Mouse (Mus musculus) heart, embryonic 11.5 days (tissue): ENCODE results near the gene Dhrs4. TPM values are rescaled to one million over a fixed set of nuclear protein-coding genes. Genes with fewer than 3 reads are reported as not detected.

Experiments used
- ATAC-seq: fragments of 200-750 bp; cut with Nextera tagmentation; replicated peaks from 2 replicates; pipeline ENCODE4 v1.8.0; 2017; ENCODE audit warnings: moderate library complexity; ENCODE audit not compliant: insufficient number of reproducible peaks, low FRiP score, low TSS enrichment
- H3K27ac ChIP-seq: fragments of 300-500 bp; sonication (generic); 2 replicates; pipeline ENCODE4 v1.5.1; 2014; ENCODE audit warnings: mild to moderate bottlenecking, low read depth, low read length
- H3K27me3 ChIP-seq: fragments of 300-500 bp; sonication (generic); 2 replicates; pipeline ENCODE4 v1.6.1; 2014; ENCODE audit warnings: mild to moderate bottlenecking, low read length, mixed read lengths; ENCODE audit not compliant: control insufficient read depth, insufficient read depth
- H3K36me3 ChIP-seq: fragments of 300-500 bp; sonication (generic); 2 replicates; pipeline ENCODE4 v1.6.1; 2014; ENCODE audit warnings: mild to moderate bottlenecking, low read length, moderate library complexity, mixed read lengths; ENCODE audit not compliant: control insufficient read depth, insufficient read depth
- H3K4me1 ChIP-seq: fragments of 300-500 bp; sonication (generic); 2 replicates; pipeline ENCODE4 v1.6.1; 2014; ENCODE audit warnings: low read length; ENCODE audit not compliant: control insufficient read depth, insufficient read depth
- H3K4me2 ChIP-seq: fragments of 300-500 bp; sonication (generic); 2 replicates; pipeline ENCODE4 v1.6.1; 2014; ENCODE audit warnings: mild to moderate bottlenecking, moderate library complexity
- H3K4me3 ChIP-seq: fragments of 300-500 bp; sonication (generic); 2 replicates; pipeline ENCODE4 v1.5.1; 2014; ENCODE audit warnings: low read depth, low read length
- H3K9ac ChIP-seq: fragments of 300-500 bp; sonication (generic); 2 replicates; pipeline ENCODE4 v1.6.1; 2014; ENCODE audit warnings: mild to moderate bottlenecking, low read depth, low read length, moderate library complexity
- H3K9me3 ChIP-seq: fragments of 300-500 bp; sonication (generic); replicated peaks from 2 replicates; pipeline ENCODE4 v1.6.1; 2016; ENCODE audit warnings: low read length; ENCODE audit not compliant: control insufficient read depth
- WGBS: fragments of 180-500 bp; shearing (Covaris S2); extraction: QIAGEN DNeasy Blood & Tissue Kit; methylation state at CpG from one replicate; pipeline ENCODE4 v1.1.7; 2014; ENCODE audit not compliant: insufficient replicate concordance; 5-methylcytosine and 5-hydroxymethylcytosine counted together
- polyA plus RNA-seq: library from polyadenylated mRNA; unstranded; fragments of >200 nt; fragmentation: Nextera tagmentation; extraction: Ambion mirVana; gene quantifications from 2 replicates; pipeline ENCODE4 v1.2.1, GENCODE M21; 2014

Gene Dhrs4
- 22.0 and 44.5 TPM in 2 replicates for polyA plus RNA-seq

DNA sequence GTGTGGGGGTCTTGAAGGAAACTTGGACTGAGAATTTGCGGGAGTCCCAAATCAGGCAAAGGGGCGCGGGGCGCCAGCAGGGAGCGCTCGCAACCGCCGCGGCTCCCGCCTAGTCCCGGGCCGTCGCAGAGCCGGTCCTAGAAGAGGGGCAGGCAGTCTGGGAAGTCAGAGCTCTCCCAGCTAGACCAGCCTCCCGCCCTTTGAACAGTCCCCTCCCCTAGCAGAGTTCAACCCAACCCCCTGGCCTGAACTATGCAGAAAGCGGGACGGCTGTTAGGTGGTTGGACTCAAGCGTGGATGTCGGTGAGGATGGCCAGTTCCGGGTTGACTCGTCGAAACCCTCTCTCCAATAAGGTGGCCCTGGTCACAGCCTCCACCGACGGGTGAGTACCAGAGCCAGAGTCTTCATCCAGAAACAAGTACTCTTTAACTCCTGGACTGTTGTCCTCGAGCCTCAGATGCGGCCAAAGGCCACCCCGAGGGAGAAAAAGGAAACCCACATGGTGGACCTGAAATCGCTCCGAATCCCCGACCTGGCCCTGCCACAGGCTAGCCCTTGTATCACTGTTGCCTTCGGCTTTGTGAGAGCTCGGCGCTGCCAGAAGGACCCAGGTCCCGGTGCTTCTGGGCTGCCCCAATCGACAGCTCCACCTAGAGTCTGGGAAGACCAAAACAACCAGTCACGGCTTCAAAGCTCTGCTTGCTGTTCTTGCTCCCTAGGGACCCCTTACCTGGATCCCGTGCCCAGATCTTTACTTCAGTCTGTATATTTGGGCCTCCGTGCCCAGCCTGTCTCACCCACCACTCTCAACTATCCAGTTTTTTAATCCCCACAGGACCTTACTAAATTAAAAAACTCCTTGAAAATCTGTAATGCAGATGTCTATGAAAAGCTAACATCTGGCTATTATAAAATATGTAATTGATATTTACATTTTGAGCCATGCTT, at the start of gene Dhrs4:
Gene Dhrs4 (plus strand): TSS at position 108 of the 949 bp plus-strand sequence.
- under 1% methylated on average over 38 of the region's 38 CpGs for WGBS
- H3K36me3 ChIP-seq = no peaks in the 10 kb centered on the region
- peak within 1 kb of the TSS; percentile 78 for H3K9ac ChIP-seq
- peak within 1 kb of the TSS; percentile 56 for H3K4me3 ChIP-seq
- peak; percentile 95 for ATAC-seq
- H3K27me3 ChIP-seq = no peaks in the 10 kb centered on the region
- H3K27ac ChIP-seq = peak within 1 kb of the TSS; percentile 75
- peak within 1 kb of the TSS; percentile 62 for H3K4me2 ChIP-seq
- no peaks in the 10 kb centered on the region for H3K9me3 ChIP-seq
- H3K4me1 ChIP-seq = no peaks in the 10 kb centered on the region

DNA sequence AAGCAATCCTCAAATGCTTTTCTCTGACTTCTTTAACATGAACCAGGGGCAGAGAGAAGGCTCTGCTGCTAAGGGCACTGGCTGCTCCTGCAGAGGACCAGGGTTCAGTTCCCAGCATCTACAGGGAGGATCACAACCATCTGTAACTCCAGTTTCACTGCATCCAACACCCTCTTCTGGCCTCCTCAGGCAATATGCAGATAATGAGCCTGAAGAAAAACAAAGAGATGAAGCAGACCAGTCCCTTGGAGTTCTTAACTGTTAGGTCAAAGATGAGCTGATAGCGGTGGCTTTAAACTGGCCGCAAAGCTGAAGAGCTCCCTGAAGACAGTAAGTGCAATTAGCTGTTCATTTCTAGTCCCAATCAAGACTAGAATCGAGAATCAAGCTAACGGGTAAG, 48.3 kb upstream of the Dhrs4 start:
- Histone ChIP-seq H3K9me3 (no peaks in the 10 kb centered on the region), H3K4me3 (no peak overlapping the region), H3K27me3 (no peaks in the 10 kb centered on the region), H3K4me1 (no peaks in the 10 kb centered on the region), H3K4me2 (no peak overlapping the region), H3K27ac (no peak overlapping the region), H3K36me3 (no peaks in the 10 kb centered on the region), H3K9ac (no peak overlapping the region)
- WGBS = 83% methylated on average over 4 of the region's 4 CpGs
- no peak for ATAC-seq

DNA sequence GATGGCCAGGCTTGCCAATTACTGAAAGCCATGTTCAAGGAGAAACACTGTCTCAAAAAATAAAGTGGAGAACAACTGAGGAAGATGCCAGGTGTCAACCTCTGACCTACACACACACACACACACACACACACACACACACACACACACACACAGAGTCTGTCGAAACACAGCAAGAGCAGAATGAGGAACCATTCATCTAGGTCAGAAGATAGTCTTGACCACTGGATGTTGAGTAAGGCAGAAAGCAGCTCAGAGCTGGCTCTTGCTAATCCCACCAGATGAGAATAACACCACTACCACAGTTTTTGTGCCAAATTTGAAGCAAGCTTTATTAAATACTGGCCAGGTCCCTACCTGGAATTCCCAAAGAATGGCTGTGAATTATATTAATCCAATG, 45.5 kb upstream of the Dhrs4 start:
- H3K27me3 ChIP-seq = no peaks in the 10 kb centered on the region
- H3K36me3 ChIP-seq = no peaks in the 10 kb centered on the region
- H3K27ac ChIP-seq = no peak overlapping the region
- no peak overlapping the region for H3K9ac ChIP-seq
- no peaks in the 10 kb centered on the region for H3K4me1 ChIP-seq
- 60% methylated on average over 1 of the region's 1 CpGs for whole genome bisulfite sequencing
- no peak overlapping the region for H3K4me3 ChIP-seq
- no peak for ATAC-seq
- H3K9me3 ChIP-seq = no peaks in the 10 kb centered on the region
- no peak overlapping the region for H3K4me2 ChIP-seq

DNA sequence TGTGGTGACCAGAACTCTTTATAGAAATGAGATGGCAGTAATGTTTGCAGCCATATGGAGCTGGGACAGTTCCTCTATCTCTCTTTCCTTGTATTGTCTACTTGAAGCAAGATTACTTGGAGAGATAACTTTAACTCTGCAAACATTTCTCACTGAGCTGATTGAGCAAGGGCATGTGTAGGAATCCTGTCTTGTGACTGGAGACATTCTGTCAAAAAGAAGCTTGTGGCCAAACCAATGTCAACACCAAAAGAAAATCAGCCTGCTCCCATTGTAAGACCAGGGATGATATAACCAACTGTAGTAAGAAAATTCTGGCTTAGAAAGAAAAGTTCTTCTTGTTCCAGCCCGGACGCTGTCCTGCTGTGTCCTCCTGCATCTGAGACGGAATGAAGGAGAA, 43.7 kb upstream of the Dhrs4 start:
- Histone ChIP-seq H3K4me2 (no peak overlapping the region), H3K27ac (no peak overlapping the region), H3K4me1 (no peaks in the 10 kb centered on the region)

DNA sequence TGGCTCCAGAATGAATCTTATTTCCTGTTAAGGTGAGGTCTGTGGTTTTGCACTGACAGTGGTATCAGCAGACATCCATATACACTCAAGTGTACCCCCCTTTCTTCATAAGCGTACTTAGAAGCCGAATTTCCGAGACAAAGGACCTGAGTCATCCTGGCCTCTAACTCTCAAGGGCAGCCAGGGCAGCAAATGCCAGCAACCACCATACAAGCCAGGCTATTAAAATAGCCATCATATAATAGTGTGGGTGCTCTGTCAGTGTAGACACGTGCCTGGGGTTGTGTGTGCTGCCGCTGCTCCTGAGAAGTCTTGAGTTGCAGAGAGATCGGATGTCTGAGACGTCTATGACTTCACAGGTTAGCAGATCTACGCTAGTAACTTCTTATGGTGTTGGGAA, 41.4 kb upstream of the Dhrs4 start:
- no peak overlapping the region for H3K27ac ChIP-seq
- H3K4me2 ChIP-seq = no peak overlapping the region
- H3K9ac ChIP-seq = no peak overlapping the region
- 84% methylated on average over 8 of the region's 8 CpGs for WGBS
- no peaks in the 10 kb centered on the region for H3K36me3 ChIP-seq
- H3K4me1 ChIP-seq = no peaks in the 10 kb centered on the region
- H3K4me3 ChIP-seq = no peak overlapping the region
- no peaks in the 10 kb centered on the region for H3K9me3 ChIP-seq
- no peaks in the 10 kb centered on the region for H3K27me3 ChIP-seq
- no peak for ATAC-seq

More for the DNA sequence above, 43.7 kb upstream of the Dhrs4 start:
- ATAC-seq = no peak
- H3K9me3 ChIP-seq = no peaks in the 10 kb centered on the region
- H3K9ac ChIP-seq = no peak overlapping the region
- 82% methylated on average over 3 of the region's 3 CpGs for WGBS
- H3K36me3 ChIP-seq = no peaks in the 10 kb centered on the region
- H3K4me3 ChIP-seq = no peak overlapping the region
- no peaks in the 10 kb centered on the region for H3K27me3 ChIP-seq

DNA sequence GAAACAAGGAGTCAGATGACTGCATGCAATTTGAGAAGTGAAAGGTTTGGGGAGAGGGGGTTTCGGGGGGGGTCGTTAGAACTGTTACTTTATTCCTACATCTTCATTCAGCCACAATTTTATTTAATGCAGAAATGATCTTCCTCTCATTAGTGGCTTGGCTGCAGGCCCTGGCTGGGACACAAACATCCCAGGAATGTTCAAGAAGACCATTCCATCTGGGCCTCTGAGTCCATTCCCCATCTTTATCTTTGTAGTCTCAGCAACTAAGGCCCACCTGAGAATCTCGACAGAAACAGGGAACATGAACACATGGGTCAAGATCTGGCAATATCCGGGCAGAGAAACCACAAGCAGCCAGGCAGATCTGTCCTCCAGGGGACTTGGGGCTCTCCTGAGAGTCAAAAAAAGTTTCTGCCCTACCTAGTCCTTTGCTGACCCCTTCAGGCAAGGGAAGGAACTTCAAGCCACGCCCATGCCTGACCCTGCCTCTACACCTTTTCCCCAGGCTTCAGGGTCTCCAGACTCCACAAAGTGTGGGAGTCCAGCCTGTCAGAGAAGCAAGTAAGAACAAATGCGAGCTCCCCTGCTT, 40.3 kb upstream of the Dhrs4 start:
- Histone ChIP-seq H3K27ac (no peak overlapping the region), H3K4me1 (no peaks in the 10 kb centered on the region), H3K9me3 (no peaks in the 10 kb centered on the region), H3K36me3 (no peaks in the 10 kb centered on the region), H3K9ac (no peak overlapping the region), H3K27me3 (no peaks in the 10 kb centered on the region), H3K4me3 (no peak overlapping the region), H3K4me2 (no peak overlapping the region)
- 0 out of 2 replicates have a peak, but pooled peaks have one; percentile 22 for ATAC-seq
- WGBS = 27% methylated on average over 6 of the region's 6 CpGs

DNA sequence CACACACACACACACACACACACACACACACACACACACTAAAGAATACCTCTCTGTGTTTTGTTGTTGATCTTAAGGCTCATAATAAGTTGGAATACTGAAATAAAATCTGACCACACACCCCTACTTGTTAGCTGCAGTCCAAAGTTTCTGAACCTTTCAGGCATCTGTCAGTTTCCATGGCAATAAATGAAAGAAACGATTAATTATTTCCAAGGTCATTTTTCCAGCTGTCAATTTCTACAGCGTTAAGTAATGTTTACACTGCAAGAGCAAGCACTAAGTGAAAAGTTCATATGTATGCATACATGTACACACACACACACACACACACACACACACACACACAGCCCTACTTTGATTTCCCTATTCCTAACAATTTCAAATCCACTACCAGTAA, 20.9 kb upstream of the Dhrs4 start:
- H3K9ac ChIP-seq = no peak overlapping the region
- peaks cover 4% of the 10 kb centered on the region; the same call in 1 of the 2 replicates for H3K9me3 ChIP-seq
- H3K4me1 ChIP-seq = no peaks in the 10 kb centered on the region
- no peak for ATAC-seq
- H3K36me3 ChIP-seq = no peaks in the 10 kb centered on the region
- no peaks in the 10 kb centered on the region for H3K27me3 ChIP-seq
- no peak overlapping the region for H3K27ac ChIP-seq
- H3K4me2 ChIP-seq = no peak overlapping the region
- no peak overlapping the region for H3K4me3 ChIP-seq
- WGBS = 79% methylated on average over 2 of the region's 2 CpGs

DNA sequence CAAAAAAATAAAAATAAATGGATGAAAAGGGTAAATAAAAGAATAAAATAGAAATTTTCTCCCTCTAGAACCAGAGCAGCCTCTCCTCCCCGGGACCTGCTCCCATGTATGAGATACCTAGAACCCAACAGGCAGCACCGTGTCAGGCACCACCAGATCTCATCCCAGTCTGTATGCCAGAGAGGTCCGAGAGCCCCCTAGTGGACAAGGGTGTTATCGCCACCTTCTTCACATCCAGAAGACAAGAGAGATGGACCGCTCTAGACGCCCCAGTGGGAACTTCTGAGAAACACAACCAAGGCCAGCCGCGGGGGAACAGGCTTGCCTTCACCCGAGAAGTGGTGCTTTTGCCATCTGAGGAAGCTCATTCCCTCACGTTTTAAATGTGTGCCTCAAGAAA, 20.3 kb upstream of the Dhrs4 start:
- no peak overlapping the region for H3K9ac ChIP-seq
- peaks cover 4% of the 10 kb centered on the region; the same call in 1 of the 2 replicates for H3K9me3 ChIP-seq
- H3K4me2 ChIP-seq = no peak overlapping the region
- no peak overlapping the region for H3K27ac ChIP-seq
- WGBS = 15% methylated on average over 10 of the region's 10 CpGs
- no peak overlapping the region for H3K4me3 ChIP-seq
- ATAC-seq = no peak
- no peaks in the 10 kb centered on the region for H3K4me1 ChIP-seq
- no peaks in the 10 kb centered on the region for H3K27me3 ChIP-seq
- H3K36me3 ChIP-seq = no peaks in the 10 kb centered on the region
